Mouse (Mus musculus) WW6 (cell line): ENCODE data around the gene Gm20388.
"Not testable (repeated sequence)": the region's sequence is repeated elsewhere in the genome, so short reads cannot be mapped to it uniquely, and the experiment has no call there.

Experiments used
- DNase-seq: peaks from one replicate; pipeline ENCODE4 v3.0.0-alpha.2; 2013; ENCODE audit warnings: low read depth, low spot score

The Gm20388 gene

GRCm38 (mm10) chr8:123805209-123805717 lies 3894.6 kb downstream of the Gm20388 start:
- DNase-seq = no peak

DNA sequence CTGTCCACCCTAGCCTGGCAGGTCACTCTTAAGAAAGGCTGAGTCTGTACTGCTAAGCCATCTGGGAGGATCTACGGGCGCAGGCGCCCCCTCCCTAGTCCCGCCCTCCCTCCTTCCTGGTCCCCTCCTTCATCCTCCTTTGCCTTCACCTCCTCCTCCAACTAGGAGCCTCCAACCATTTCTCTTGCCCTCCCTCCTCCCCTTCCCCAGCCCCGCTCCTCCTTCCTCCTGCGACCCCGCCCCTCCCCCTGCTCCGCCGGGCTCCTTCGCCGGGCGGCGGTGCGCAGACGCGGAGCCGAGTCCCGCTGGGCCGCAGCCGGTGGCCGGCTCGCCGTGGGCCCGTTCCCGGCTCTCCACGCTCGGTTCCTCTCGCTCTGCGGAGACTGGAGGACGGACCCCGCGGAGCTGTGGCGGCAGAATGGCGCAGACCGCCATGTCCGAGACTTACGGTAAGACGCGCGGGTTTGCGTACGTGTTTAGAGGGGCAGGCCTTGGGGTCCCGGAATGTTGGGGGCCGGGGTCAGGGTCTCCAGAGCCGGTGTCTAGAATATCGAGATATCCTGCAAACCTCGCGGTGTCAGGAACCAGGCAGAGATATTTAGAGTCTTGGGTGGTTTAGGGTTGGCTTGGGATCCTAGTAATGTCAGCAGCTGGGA lies 3895.2 kb downstream of the Gm20388 start, which contains the start of gene Rab4a:
Gene Rab4a (plus strand): TSS at position 268 of the 656 bp plus-strand sequence.
- DNase-seq = peak; percentile 84

DNA sequence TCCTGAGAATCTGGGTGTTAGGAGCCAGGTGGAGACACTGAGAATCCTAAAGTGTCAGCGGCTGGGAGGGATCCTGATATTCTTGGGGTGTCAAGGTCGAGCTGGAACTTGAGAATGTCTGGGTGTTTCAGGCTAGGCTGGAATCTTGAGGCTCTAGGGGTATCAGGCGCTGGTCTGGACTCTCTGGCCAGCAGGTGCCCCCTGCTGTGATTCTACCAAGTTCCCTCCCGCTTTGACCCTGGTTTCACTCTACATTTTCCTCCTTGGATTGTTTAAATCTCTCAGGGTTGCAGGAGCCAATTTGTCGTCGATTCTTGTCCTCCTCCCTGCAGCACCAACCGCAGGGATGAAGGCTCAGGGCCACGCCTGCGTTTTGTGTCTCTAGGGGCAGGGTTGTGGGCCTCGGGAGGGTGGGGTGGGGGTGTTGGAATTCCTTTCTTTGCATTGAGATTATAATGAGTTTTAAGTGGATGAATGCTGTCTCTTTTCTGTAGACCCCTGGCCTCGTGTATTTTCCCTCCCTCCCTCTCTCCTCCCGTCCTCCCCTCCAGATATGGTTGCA lies 3895.8 kb downstream of the Gm20388 start:
- no peak for DNase-seq

- no peak for DNase-seq
These were observed 3896.4 kb downstream of the Gm20388 start for GRCm38 (mm10) chr8:123807024-123807431.

DNA sequence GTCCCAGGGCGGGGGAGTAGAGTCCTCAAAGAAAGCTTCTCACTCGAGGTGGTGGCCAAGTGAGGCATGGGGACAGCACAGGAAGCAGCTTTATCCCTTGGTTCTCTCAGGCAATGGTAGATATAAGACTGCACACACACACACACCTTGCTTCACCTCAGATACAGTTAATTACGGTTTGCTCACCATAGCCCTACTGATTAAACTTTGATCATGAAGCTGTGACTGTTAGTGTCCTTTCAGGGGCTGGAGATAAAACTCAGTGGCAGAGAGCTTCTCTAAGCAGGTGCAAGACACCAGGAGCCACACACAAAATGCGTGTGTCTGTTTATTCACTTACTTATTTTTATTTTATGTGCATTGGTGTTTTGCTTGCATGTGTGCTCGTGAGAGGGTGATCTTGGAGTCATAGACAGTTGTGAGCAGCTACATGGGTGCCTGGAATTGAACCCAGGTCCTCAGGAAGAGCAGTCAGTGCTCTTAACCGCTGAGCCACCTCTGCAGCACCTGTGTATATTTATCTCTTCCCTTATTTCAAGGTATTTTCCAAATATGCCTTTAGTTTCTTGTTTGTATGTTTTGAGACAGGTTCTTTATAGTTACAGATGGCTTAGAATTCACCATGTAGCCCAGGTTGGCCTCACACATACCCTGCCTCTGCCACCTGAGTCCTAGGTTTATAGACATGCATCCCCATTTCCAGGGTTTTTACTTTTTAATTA lies 3897.4 kb downstream of the Gm20388 start:
- no peak for DNase-seq

DNA sequence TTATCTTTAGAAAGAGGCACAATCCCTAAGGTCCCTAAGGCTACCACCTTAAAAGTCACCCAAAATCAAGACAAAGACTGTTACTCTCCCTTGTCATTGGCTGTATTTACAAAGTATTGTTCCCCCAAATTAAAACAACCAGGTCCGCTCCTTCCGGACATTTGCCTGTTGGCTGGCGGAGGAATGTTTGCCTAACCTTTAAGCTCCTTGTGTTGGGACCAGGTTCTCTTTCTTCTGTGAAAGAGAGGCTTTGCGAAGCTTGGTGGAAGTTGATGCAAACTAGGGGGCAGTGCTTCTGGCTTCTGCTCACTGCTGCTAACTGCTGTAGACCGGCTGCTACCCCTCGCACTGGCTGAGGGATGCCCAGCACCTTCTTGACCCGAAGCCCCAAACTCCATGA lies 3898.0 kb downstream of the Gm20388 start:
- DNase-seq = no peak

GRCm38 (mm10) chr8:123809342-123809741 lies 3898.7 kb downstream of the Gm20388 start:
- not testable (repeated sequence) for DNase-seq

GRCm38 (mm10) chr8:123812227-123812626 lies 3901.6 kb downstream of the Gm20388 start:
- DNase-seq = no peak

- no peak for DNase-seq
These were observed 3902.7 kb downstream of the Gm20388 start for GRCm38 (mm10) chr8:123813173-123813891.

DNA sequence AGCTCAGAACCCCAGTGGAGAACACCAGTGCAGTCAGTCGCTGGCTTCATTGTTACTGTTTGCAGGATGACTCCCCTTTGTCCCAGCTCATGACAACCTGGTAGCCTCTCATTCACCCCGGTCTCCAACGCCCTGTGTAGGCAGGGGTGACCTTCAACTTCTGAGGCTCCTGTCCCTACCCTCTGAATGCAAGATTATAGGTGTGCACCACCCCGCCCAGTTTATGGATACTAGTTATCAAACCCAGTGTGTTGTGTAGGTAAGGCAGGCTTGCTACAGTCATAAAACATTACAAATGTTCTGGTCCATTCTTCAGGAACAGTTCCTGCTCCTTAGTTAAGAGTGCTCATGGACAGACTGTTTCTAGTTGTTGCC lies 3903.2 kb downstream of the Gm20388 start:
- DNase-seq = no peak

DNA sequence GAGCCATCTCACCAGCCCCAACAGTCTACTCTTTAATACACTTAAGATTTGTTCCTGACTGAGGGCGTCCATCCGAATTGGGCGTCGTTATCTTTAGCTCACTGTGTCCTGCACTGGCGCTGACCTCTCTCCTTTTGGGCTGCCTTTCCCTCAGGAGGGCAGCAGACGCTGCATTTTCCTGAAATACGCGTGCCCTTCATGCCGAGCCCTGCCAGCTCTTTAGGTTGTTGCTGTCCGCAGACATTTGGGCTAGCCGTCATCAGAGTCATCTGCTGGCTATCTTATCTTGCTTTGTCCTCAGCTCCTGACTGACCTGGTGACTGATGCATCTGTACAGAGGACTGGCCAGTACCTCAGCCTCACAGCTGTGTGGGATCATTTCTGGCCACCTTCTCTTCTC lies 3904.7 kb downstream of the Gm20388 start:
- no peak for DNase-seq

DNA sequence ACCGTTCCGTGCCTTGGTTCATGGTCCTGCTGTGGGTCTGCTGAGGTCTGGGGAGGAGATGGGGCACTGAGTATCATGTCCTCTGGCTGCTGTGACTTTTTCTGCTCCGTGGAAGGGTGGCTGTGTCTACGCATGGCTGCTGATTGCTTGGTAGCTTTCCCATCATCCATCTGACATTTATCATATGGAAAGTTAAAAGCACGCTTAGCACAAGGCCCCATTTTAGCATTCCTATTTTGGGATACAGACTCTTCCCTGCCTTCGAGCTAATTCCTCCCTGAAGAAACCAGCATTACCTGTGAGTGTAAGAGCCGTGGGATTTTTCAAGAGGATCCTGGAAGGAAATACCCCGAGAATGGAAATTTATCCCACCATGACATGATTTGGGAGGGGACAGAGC lies 3906.3 kb downstream of the Gm20388 start:
- no peak for DNase-seq

- DNase-seq = no peak
These were observed 3907.1 kb downstream of the Gm20388 start for GRCm38 (mm10) chr8:123817747-123818146.

DNA sequence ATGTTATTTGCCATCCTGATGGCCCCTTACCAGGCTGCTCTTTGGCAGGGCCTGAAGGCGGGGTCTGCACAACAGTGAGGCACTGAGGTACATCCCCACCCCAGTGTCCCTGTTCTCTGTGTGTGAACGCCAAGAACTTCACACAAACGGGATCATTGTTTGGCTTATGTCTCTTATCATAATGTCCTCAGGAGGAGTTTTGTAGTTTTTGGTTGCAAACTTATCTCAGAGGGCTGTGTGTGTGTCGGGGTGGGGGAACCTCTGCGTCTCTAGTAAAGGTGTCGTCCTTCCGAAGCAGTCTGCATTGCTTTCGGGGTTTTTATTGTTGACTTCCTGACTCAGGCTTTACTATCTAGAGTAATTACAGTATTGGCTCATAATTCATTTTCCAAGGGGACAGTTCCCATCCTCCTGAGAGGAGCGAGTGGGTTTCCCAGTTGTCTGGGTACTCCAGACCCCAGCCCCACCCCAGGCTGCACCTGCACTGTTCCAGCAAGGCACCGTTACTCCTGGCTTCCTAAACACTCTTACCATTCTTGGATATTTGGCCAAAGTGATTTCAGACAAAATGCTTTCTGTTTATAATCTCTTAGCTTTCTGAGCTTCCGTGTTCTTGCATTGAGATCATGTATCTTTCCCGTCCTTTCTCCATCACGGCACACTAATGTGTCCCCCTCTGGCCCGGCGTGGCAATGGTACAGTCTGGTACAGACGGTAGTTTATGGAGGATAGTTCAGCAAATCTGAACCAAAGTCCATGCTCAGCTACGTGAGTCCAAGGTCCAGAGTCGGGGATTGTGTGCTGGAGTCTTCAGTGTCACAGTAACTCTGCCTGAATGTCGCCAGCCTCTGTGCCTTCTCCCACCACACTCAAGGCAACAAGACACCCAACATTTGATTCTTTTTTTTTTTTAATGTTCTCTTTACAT lies 3909.3 kb downstream of the Gm20388 start:
- DNase-seq = no peak

GRCm38 (mm10) chr8:123820780-123821179 lies 3910.1 kb downstream of the Gm20388 start:
- no peak for DNase-seq

GRCm38 (mm10) chr8:123823111-123823510 lies 3912.5 kb downstream of the Gm20388 start:
- no peak for DNase-seq

DNA sequence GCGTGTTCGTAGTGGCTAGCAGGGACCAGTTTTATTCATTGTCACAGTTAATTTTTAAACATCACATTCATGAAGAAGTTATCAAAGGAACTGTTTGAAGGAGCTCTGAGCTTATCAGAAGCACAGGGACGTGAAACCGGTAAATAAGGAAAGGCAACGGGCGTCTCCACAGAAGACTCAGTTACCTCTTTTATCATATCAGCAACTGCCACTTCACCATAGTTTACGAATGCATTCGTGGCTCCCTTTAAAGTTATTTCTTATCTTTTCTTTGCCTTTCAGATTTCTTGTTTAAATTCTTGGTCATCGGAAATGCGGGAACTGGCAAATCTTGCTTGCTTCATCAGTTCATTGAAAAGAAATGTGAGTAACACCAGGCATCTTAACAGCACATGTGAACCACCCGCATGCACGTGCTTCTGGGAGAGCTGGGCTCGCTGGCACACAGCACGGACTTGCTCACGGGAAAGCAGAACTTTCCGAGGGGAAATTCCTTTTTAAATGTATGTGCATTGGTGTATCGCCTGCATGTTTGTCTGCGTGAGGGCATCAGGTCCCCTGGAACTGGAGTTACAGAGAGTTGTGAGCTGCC lies 3913.0 kb downstream of the Gm20388 start:
- no peak for DNase-seq

- DNase-seq = no peak
These were observed 3915.4 kb downstream of the Gm20388 start for GRCm38 (mm10) chr8:123826001-123826400.

- DNase-seq = no peak
These were observed 3916.1 kb downstream of the Gm20388 start for GRCm38 (mm10) chr8:123826758-123827157.

DNA sequence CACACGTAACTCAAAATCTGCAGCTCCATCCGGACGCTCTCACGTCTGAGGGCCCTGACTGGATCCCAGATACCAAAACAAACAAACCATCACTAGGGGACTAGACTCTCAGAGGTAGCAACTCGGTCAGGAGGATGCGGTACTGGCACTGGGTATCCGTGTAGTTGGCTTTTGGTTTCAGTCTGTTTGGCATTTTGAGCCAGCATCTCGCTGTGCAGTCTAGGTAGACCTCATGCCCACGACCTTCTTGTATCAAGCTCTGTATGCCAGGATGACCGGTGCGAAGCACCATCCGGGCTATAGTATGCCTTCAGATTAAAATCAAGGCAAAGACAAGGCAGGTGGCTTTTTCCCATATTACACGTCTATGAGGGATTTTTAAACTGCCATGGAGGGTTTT lies 3916.9 kb downstream of the Gm20388 start:
- no peak for DNase-seq

DNA sequence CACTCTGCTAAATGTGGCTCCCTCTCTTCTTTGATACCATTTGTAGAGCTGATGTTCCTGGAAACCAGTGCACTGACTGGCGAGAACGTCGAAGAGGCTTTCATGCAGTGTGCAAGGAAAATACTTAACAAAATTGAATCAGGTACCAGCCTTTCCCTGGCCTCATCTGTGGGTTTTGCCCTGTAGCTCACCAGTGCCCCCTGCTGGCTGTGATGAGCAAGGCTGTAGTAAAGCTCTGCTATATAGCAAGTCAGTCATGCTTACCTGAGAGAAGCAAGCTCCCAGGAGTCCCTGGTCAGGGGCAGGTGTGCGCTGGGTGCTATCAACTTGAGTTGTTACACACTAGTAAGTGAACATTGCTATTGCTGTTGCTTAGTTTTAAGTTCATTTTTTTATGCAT lies 3922.1 kb downstream of the Gm20388 start:
- no peak for DNase-seq
